Mouse (Mus musculus) NIH3T3 (cell line): Measurements from ENCODE around the gene Smyd1.
A peak's percentile ranks its signal among the peaks of the same experiment; 100 is the strongest.

Source experiments
- DNase-seq: peaks from one replicate; pipeline ENCODE4 v3.0.0-alpha.2; 2012; ENCODE audit warnings: low read depth

Smyd1 gene

GRCm38 (mm10) chr6:71203674-71204073 lies 118.4 kb downstream of the Smyd1 start:
- no peak for DNase-seq

- DNase-seq = no peak
Measured at GRCm38 (mm10) chr6:71201925-71202324, 120.1 kb downstream of the Smyd1 start.

- no peak for DNase-seq
Measured at GRCm38 (mm10) chr6:71199612-71200011, 122.4 kb downstream of the Smyd1 start, which contains the start of gene Fabp1. Gene Fabp1 (plus strand): TSS chr6:71199827.

GRCm38 (mm10) chr6:71197636-71198535 lies 124.1 kb downstream of the Smyd1 start:
- DNase-seq = no peak

GRCm38 (mm10) chr6:71196107-71196506 lies 125.9 kb downstream of the Smyd1 start:
- no peak for DNase-seq

- DNase-seq = no peak
Measured at GRCm38 (mm10) chr6:71193151-71193740, 128.8 kb downstream of the Smyd1 start.

- no peak for DNase-seq
Measured at GRCm38 (mm10) chr6:71190501-71190900, 131.5 kb downstream of the Smyd1 start.

GRCm38 (mm10) chr6:71189578-71189977 lies 132.5 kb downstream of the Smyd1 start:
- DNase-seq = no peak

- no peak for DNase-seq
Measured at GRCm38 (mm10) chr6:71184941-71185604, 137.0 kb downstream of the Smyd1 start.

GRCm38 (mm10) chr6:71180596-71180995 lies 141.4 kb downstream of the Smyd1 start:
- DNase-seq = no peak

GRCm38 (mm10) chr6:71172812-71173580 lies 149.0 kb downstream of the Smyd1 start:
- no peak for DNase-seq

- peak; percentile 79 for DNase-seq
Measured at GRCm38 (mm10) chr6:71166551-71167169, 155.4 kb downstream of the Smyd1 start.

- DNase-seq = no peak
Measured at GRCm38 (mm10) chr6:71164394-71164793, 157.6 kb downstream of the Smyd1 start.
